Mouse (Mus musculus) mouse embryonic stem cell (cell line): Measurements from ENCODE around the gene St3gal6.

Experiments
- in situ Hi-C, 2 experiments: fragments of 300-500 bp; cut with MboI; formaldehyde crosslinking; loops; 1 replicate in 1 of 2; 3 replicates in 1 of 2; pipeline ENCODE4 v1.14.3; 2019 to 2020; ENCODE audit warnings: low sequenced_read_pairs in 2 of 2, low pct_unique_long_range_greater_than_20kb in 1 of 2, mixed read lengths in 1 of 2; ENCODE audit not compliant: unreplicated experiment in 1 of 2

The St3gal6 gene

DNA sequence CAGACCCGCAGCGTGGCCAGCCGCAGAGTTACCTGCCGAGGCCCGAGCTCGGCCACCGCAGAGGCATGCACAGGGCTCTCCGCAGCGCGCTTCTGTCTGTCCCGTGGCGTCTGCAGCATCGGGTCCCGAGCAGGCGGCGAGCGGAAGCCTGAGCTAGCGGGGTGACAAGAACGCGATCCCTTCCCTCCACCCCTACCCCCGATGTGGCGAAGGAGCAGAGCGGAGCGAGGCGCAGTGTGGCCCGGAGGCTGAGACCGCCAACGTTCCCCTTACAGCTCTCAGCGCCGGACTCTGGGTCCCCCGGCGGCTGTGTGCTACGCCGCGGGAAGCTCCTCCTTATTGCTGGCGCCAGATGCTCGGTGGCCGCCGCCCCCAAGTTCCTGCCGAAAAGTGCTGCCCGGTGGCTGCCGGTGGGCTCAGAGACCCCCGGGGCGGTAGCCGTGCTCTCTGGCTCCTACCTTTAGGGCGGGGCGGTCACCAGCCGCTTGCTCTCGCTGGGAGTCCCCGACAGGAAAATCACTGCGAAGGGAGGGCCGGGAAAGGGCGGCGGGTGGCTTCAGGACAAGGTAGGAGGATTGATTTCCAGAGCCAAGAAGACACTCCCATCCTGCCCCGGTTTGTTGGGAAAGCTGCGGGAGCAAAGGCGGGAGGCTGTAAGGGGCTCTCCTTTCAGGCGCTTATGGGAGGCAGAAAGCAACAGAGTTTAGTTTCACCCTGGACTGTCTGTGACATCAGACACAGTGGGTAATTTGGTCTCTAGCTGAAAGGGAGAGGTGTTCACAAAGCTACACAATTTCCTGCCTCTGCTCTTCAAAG lies 791 bp downstream of the St3gal6 start:
- in situ Hi-C loops, result no loop called here

DNA sequence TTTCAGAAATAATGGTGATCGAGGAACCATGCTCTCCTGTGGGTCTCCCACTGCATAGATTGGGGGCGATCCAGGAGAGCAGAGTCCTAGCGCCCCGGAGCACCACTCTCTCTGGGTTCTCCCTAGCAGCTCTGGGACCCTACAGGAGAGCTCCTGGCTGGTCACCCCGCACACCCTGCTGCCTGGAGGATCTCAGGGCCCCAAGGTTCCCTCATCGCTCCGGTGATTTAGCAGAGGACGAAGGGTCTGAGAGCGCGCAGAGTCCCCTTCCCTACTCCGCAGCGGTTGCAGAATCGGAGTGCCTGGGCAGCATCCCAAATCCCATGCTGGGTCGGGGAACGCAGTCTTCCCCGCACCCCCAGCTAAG lies 1.4 kb downstream of the St3gal6 start:
- in situ Hi-C loops, result no loop called here

DNA sequence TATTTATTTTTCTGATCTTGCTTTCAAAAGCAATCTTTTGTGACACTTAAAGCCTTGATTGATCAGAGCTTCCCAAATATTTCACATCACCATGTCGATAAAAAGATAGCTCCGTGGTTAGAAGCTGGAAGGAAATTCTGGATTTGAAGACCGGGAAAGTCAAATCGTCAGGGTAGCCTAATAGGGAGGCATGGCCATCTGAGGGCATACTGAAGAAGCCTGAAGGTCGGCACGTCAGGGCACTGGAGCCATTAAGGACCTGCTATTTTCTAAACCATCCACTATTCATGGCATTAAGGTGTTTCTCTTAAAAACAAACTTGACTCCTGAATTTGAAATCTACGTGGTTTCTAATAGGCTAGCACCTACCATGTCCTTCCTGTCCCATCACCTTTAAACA lies 2.1 kb downstream of the St3gal6 start:
- in situ Hi-C loops, result no loop called here

DNA sequence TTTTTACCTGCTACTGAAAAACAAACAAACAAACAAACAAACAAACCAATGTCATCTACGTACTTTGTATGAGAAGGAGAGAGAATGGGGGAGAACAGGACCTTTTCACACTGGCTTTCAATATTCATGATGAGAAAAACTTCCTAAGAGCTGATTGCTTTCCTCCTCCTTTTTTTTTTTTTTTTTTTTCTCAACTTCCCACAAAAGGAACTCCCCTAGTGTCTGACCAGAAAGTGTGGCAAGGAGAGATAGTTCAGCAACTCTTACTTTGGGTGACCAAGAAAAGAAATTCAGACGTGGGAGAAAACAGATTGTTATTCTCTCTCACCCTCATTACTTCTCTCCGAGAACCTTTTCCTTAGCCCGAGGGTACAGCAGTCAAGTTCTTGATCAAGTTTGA lies 2.9 kb downstream of the St3gal6 start:
- in situ Hi-C loops, result no loop called here

DNA sequence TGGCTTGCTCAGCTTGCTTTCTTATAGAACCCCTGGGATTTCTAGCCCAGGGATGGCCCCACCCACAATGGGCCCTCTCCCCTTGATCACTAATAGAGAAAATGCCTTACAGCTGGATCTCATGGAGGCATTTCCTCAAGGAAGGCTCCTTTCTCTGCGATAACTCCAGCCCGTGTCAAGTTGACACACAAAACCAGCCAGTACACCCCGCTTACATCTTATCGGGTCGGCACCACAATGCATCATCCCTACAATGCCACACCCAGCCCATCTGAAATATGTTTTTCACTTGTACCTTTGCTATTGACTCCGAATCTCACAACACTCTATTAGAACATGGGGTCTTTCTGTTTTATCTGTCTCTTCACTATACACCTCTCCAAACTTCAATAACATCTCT lies 3.6 kb downstream of the St3gal6 start:
- in situ Hi-C loops, result no loop called here

DNA sequence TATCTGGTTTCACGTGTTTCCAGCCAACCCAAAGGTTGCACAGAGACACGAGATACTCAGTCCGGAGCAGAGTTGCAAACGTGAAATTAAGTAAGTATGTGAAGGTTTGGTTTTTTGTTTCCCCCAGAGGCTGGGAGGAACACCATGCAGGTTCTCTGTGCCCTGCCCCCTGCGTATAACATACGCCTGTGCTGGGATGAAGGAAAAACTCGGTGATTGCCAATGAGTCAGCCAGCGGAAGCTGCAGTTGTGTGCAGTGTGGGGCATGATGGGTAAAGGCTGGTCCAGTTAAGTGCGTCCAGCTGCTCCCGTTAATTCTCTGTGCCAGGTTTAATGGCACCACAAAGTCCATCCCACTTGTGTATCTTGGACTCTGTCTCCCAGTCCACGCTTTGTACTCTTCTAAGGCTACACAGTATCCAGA lies 4.4 kb downstream of the St3gal6 start:
- in situ Hi-C loops, result no loop called here

DNA sequence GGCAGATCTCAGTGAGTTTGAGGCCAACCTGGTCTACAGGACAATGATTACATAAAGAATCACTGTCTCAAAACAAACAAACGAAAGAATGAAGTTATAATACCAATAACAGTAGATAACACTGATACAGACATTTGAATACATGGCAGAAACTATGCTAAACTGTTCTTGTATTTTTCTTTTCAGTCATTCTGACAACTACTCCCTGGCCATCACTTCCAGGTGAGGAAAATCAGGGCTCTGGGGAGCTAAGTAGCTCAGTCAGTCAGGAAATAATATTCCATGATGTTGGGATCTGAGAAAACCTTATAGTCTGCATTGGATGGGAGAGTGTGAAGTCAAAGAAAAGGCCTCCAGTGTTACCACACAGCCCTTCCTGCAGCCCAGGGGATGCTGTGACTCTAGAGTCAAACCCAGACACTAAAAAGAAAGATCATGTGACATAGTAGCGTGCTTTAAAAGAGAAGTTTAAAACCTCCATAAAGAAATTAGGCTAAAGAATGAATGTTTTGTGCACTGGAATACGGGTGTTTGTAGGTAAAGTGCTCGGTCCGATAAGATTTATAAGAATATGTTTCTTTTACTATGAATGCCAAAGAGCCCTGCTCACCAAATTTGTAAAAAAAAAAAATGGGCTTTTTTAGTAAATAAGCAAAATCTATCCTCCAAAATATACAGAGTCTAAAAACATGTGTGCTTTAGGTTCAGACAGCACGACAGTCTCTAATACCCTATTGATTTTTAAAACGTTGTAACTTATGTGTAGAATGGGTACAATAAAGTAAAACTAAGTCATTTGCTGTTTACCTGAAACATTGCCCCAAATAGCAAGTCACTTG lies 6.9 kb downstream of the St3gal6 start:
- in situ Hi-C loops, result no loop called here

DNA sequence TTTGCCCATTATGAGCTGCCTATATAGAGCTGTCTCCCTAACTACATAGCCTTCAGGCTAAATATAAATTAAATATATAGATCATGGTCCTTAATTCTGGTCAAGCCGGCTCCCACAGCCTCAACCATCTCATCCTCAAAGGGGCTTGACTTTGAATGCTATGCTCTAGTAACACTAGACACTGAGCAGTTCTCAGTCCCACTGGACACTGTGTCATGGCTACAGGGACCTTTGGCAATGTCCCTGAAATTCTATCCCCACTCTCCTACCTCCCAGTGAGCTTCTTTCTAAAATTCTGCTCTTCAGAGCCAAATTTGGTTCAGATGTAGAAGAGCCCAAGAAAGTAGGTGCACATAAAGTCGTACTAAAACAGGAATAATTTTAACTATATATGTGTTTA lies 7.9 kb downstream of the St3gal6 start:
- in situ Hi-C loops, result no loop called here

DNA sequence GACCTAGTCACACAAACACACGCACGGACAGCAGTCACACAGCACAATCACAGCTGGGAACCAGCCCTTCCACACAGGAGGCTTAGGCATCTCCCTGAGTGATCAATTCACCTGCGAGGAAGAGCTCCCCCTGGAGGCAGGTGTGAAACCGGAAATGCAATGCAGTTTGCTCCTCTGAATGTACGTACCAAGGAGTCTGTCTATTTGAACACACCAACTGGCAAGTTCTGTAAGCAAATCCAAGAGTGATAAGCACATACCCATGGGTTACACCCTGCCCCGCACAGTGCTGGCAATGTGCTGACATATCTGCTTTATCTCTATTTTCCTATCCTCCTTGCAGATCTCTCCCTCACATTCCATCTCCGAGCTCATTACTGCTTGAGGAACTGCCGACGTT lies 9.5 kb downstream of the St3gal6 start:
- in situ Hi-C loops, result no loop called here

DNA sequence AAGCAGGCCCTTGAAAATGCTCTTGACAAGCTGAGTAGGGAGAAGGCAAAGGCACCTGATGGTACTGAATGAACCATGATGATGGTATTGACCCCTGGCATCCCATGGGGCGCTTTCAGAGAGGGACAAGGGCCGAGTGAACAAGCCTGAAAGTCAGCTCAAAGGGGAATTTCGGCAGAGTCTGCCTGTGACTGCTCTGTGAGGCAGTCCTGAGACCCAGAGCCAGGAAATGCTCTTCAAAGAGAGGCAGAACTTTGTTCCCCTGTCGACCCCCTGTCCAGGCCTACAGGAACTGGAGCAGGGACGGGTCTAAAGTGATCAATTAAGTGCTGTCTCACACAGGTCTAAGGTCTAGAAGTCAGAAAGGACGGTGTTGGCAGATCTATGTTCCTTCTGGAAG lies 10.3 kb downstream of the St3gal6 start:
- in situ Hi-C loops, result no loop called here

DNA sequence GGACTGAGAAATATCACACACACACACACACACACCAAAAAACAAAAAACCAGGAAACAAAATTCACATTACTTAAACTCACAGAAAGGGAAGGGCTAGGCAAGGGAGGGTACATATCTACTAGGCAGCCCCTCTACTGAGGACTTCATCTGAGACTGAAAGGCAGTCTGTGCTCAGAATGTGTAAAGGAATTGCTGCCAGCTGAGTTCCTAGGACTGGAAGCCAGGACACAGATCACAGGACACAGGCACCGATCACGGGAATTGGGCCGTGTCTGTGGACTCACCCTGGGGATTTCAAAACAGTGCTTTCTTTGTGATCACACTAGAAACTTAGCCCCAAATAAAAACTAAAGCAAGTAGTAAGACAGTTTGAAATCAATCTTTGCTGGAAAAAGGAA lies 11.2 kb downstream of the St3gal6 start:
- in situ Hi-C loops, result no loop called here

DNA sequence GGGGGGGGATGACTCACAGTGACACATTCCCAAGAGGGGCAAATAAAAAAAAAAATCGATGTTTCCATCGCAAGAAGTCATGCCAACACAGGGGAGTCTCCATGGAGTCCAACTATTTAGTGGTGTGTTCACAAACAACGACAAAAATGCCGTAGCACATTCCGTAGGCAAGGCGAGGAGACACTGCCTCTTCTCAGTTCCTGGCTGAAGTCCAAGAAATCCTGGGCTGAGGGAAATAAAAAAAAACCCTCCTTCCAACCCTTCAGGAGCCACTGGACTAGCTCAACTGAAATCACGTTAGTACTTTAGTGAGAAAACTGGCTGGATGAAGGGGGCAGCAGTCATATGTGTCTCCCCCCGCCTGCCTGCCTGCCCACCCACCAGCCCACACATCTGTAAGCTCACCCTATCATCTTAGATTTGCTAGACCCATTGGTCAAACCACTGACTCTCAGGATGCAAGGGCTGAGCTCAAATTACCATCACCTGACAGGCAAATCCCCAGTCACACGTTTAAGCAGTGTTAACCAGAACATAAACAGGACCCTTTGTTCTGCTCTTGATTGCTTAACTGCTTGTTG lies 11.8 kb downstream of the St3gal6 start:
- in situ Hi-C loops, result no loop called here

DNA sequence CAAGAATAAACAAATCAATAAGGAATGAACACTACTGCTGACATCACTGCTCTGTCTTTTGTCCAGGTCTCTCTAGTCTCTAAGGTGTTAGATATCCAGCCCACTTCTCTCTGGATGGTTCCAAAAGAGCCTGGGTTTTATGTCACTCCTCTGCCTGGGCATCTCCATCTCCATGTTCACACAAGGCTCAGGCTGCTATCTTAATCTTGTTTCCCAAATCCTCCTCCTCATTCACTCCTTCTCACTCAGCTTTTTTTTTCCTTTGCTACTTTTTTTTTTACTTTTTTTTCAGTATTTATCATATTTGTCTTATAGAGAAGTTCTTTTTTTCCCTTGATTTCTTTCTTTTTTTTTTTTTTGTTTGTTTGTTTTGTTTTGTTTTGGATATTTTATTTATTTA lies 19.1 kb downstream of the St3gal6 start:
- in situ Hi-C loops, result no loop called here

DNA sequence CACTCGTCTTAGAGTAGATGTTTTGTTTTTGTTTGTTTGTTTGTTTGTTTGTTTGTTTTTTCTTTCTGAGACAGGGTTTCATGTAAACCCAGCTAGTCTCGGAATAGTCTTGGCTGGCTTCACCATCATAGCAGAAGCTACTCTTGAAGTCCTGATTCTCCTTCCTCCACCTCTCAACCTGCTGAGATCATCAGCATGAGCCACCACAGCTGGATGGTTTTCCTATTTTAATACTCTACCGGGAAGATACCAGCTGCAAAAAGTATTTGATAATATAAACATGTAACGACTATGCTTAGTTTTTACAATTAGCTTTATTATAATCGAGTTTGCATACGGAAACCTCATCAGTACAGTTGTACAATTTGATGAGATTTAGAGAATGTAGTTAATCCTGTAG lies 21.5 kb downstream of the St3gal6 start:
- in situ Hi-C loops, result no loop called here

DNA sequence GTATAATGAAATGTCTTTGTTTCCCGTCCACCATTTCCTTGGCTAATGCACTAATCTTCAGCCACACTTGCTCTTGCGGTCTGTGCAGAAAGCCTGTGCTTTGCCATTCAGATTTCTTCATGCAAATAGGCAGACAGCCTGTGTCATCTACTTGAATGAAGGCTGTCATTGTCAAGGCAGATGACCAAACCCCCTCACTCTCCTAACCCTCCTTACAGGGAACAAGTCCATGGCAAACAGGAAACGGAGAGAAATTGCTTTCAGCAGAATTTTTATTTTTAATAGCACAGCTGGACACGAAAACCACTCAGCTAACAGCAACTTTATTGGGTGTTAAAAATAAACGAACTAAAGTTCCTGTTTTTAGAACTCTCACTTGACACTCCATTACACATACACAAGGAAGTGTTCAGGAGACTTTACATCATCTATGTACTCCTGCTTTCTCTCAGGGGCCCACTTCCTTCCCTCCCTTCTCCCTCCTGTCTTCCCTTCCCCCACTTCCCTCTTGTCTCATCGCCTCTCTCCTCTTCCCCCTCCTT lies 22.2 kb downstream of the St3gal6 start:
- in situ Hi-C loops, result no loop called here

DNA sequence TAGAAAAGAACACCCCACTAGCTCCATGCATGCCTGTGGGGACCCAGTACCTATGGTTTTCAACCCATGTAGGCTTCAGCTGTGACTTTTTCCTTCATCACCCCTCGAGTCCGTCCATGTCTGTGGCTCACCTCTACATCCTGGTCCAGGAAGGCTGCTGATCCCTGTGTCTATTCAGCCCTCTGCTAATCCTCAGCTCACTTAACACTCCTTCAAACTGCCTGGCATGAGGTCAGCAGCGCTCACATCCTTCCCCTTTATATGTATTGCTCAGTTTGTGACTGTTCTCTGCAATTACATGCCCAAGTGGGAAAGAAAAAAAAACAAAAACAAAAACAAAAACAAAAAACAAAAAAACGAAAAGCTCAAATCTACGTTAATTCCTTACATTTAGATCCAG lies 24.4 kb downstream of the St3gal6 start:
- in situ Hi-C loops, result no loop called here

DNA sequence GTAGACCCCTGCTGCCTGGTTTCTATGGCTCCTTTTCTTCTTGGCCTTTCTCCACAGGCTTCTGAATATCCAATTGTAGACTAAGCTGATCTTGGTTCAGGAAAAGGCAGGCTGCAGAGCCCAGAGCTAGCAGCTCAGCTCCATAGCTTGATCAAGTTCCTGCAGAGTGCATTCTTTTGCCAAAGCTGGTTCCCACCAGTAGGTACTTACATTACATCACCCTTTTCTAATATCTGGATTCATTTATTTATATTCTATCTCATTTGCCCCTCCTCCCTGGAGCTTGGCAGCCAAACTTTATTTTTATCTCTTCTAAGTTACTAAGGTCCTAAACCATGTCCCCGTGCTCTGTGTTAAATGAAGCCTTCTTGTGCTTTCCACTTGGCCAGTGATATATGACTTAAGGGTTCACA lies 24.9 kb downstream of the St3gal6 start:
- in situ Hi-C loops, result no loop called here

DNA sequence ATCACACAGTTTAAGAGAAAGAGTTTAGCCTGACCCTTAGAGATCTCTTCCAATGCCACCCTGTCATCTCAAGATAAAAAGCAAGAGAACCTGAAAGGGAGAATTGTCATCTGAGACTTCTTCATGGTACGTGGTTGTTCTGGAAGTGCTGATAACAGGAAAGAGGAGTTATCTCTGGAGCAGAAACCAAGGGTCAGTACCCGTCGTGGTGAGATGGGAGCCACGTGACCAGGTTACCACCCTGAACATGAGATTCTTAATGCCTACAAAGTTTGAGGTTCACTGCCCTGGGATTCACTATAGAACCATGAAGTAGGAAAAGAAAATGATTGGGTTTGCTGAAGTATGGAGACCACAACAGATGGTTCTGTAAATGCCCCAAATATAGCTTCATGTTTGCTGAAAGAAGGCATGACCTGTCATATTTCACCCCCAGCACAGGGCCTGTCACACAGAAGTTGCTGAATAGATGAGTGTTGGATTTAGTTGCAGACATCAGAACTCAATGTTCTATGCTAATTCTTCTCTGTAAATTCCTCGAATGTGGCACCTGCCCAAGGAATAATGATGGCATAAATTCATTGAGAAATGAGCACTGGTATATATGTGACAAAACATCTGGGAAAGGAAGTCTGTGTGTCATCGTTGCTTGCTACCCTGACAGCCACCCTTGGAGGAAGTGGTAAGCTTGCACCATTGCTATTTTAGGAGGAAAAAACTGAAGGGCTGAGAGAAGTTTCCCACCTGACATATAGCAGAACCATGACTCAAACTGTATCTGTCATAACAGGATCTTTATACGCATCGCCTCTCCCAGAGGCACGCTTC lies 25.9 kb downstream of the St3gal6 start:
- in situ Hi-C loops, result no loop called here

DNA sequence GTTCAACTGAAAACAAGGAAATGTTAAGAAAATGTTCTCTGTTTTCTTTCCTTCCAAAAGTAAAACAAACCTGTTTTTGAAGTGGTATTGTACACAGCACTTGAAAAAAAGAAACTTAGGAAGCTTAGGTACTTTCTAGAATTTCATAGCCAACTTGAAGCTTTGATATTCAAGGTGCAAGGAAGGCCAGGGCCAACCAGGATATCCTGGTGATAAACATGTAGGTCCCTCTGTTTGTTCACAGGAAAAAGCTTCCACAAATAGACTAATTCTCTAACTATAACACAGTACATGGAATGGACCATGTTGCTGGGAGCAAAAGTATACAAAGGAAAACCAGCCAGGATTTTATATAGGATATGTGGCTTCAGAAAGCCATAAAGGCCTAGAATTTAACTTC lies 27.3 kb downstream of the St3gal6 start:
- in situ Hi-C loops, result no loop called here
